Mouse (Mus musculus): ENCODE measurements around the gene Nkpd1. TPM values are rescaled to one million over a fixed set of nuclear protein-coding genes. Genes with fewer than 3 reads are reported as not detected.

The Nkpd1 gene
- polyA plus RNA-seq, 1 experiment from 2014 or later: not detected

DNA sequence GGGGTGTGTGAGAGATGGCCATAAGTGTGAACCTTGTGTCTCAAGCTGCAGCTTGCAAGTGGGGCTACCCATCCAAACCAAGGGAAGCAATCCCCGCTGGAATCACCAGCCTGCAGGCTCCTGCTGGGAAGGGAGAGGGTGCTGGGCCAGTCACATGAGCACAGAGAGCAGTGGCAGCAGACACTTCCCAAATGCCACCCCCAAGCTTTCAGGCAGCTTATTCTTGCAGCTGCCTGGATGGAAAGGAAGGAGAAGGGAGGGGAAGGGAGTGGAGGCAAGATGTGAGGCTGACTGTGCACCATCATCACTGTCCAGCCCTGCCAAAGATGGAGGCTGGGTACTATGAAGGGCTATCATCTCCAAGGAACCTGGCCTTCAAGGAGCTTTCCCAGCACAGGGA is 36.5 kb downstream of the Nkpd1 start:
- no peak overlapping the region for H3K9ac ChIP-seq (replicated peaks; ENCODE audit: low read length)
- H3K36me3 ChIP-seq (replicated peaks; ENCODE audit: control insufficient read depth, insufficient read depth, low read depth, low read length): no peaks in the 10 kb centered on the region; the same call in 1 of the 2 replicates
- peaks cover 2% of the 10 kb centered on the region; the same call in 1 of the 2 replicates for H3K4me1 ChIP-seq (ENCODE audit: control insufficient read depth, insufficient read depth, low read length)
- no peaks in the 10 kb centered on the region for H3K9me3 ChIP-seq (replicated peaks; ENCODE audit: control insufficient read depth, low read length)
- no peak for ATAC-seq (replicated peaks; ENCODE audit: insufficient number of reproducible peaks, low FRiP score, low TSS enrichment, low read depth)
- no peak overlapping the region for H3K4me3 ChIP-seq (ENCODE audit: low read depth, low read length)
- no peak overlapping the region for H3K4me2 ChIP-seq (ENCODE audit: low read depth, low read length)
- 93% methylated on average over 1 of the region's 1 CpGs for WGBS
- H3K27ac ChIP-seq (replicated peaks; ENCODE audit: low read depth, low read length): no peak overlapping the region
- no peak for DNase-seq (ENCODE audit: low spot score)
- H3K27me3 ChIP-seq (ENCODE audit: control insufficient read depth, insufficient read depth, low read length): no peaks in the 10 kb centered on the region

DNA sequence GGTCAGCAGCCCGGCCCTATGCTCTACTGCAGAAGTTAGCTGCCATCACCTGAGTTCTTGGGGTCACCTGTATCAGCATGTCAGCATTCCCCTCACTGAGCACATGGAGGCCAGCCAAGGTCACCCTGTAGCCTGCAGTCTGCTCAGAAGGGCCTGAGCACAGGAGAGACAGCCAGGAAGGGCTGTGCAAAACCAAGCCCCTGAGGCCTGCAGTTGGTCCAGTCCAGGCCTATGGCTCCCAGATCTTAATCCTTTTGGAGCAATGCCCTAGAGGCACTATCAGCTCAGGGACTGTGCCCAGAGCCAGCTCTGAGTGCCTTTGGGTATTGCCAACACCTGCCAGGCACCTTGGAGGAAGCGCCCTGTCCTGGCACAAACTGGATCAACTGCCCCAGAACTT is 39.4 kb downstream of the Nkpd1 start:
- Histone ChIP-seq H3K9me3 (replicated peaks; ENCODE audit: control insufficient read depth, low read length) (no peaks in the 10 kb centered on the region), H3K4me2 (ENCODE audit: low read depth, low read length) (no peak overlapping the region), H3K36me3 (replicated peaks; ENCODE audit: control insufficient read depth, insufficient read depth, low read depth, low read length) (no peaks in the 10 kb centered on the region; the same call in 1 of the 2 replicates), H3K27ac (replicated peaks; ENCODE audit: low read depth, low read length) (no peak overlapping the region), H3K27me3 (ENCODE audit: control insufficient read depth, insufficient read depth, low read length) (no peaks in the 10 kb centered on the region), H3K4me1 (ENCODE audit: control insufficient read depth, insufficient read depth, low read length) (peaks cover 12% of the 10 kb centered on the region), H3K9ac (replicated peaks; ENCODE audit: low read length) (no peak overlapping the region), H3K4me3 (ENCODE audit: low read depth, low read length) (no peak overlapping the region)
- DNase-seq (ENCODE audit: low spot score): no peak
- 100% methylated on average over 2 of the region's 2 CpGs for WGBS
- ATAC-seq (replicated peaks; ENCODE audit: insufficient number of reproducible peaks, low FRiP score, low TSS enrichment, low read depth): no peak

DNA sequence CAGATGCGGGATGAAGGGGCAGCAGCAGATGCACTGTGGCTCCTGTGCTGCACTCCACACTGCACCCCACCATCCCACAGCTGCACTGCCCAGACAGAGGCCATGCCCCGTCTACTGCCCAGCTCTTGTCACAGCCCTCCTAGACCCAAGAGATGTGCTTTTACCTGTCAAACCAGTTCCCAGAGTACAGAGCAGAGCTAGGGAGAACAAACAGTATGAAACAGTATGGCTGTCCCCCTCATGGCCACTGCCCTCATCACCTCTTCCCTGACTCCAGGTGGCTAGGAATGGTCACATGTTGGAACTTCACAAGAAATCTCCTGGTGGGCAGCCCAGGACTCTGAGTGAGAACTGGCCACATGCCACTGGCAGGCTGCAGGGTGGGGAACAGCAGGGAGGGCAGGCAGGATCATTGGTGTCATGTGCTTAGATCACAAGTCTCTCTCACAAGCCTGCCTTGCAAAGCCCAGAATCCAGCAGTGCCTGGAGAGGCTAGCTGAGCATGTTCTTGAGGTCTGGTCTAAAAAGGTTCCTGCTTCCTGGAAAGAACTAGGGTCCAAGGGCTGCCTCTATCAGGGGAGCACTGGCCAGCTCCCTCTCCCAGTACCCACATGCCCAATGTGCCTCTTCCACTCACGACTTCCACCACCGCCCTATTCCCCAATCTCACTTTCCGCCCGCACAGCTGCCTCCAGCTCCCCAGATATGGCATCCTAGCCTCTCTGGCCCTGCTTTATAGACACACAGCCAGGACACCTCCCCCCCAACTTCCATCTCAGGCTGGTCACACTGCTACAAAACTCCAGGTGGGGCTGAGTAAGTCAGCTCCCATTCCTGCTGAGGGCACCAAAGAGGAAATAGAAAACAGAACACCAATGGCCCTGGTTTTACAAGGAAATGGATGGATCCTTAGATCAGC is 40.6 kb downstream of the Nkpd1 start:
- H3K4me1 ChIP-seq (ENCODE audit: control insufficient read depth, insufficient read depth, low read length): peaks cover 12% of the 10 kb centered on the region
- H3K4me2 ChIP-seq (ENCODE audit: low read depth, low read length): no peak overlapping the region
- ATAC-seq (replicated peaks; ENCODE audit: insufficient number of reproducible peaks, low FRiP score, low TSS enrichment, low read depth): no peak
- no peak overlapping the region for H3K27ac ChIP-seq (replicated peaks; ENCODE audit: low read depth, low read length)
- DNase-seq (ENCODE audit: low spot score): no peak
- H3K9ac ChIP-seq (replicated peaks; ENCODE audit: low read length): no peak overlapping the region
- no peaks in the 10 kb centered on the region for H3K9me3 ChIP-seq (replicated peaks; ENCODE audit: control insufficient read depth, low read length)
- H3K4me3 ChIP-seq (ENCODE audit: low read depth, low read length): no peak overlapping the region
- WGBS: 89% methylated on average over 6 of the region's 6 CpGs
- H3K36me3 ChIP-seq (replicated peaks; ENCODE audit: control insufficient read depth, insufficient read depth, low read depth, low read length): no peaks in the 10 kb centered on the region; the same call in 1 of the 2 replicates
- no peaks in the 10 kb centered on the region for H3K27me3 ChIP-seq (ENCODE audit: control insufficient read depth, insufficient read depth, low read length)

DNA sequence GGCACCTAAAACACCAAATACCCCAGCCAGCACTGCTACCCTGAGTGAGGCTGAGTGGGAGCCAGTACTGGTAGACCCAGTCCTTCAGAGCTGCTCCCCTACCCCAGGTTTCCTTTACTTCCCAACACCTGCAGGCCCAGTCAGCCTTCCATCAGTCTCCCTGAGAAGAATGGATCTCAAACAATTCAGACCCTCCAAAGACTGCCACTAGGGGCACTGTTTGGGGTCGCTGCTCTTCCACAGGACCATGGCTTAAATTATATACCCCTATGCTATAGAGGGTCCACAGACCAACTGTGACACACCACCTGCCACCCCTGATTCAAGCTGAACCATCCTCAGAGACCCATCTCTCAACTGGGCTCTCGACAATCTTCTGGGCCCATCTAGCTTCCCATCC is 41.3 kb downstream of the Nkpd1 start:
- H3K4me3 ChIP-seq (ENCODE audit: low read depth, low read length): no peak overlapping the region; the same call in 1 of the 2 replicates

DNA sequence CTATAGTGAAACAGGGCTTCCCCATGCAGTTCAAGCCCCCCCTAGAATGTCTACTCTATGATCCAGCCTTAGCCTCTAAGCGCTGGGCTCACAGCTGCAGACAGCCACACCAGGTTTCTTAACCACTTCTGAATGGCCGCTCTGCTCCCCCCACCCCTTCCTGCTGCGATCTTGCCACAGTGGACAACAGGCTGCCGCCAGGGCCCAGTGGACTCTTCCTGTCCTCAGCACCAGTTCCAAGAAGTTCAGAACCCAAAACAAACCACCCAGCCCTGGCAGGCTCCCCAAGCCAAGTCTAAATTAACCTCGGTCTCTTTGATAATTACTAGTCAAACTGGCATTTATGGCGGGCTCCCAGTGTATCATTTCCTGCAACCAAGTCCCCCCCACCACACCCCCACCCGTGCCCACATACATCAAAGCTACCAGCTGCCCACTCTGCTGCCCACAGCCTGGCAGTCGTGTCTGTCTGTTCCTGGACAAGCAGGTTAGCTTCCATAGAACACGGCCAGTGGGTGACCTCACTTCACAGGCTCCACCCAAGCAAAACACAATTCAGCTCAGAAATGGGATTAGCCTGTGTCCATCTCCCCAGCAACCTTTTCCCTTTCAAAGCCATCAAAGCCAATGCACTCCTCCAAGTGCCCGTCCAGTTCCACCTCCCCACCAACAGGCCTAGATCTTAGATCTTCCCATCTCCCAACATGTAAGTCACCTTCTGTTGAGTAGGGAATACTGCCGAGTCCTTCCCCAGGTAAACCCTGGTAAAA is 43.0 kb downstream of the Nkpd1 start:
- Histone ChIP-seq H3K36me3 (replicated peaks; ENCODE audit: control insufficient read depth, insufficient read depth, low read depth, low read length) (peaks cover 8% of the 10 kb centered on the region), H3K4me1 (ENCODE audit: control insufficient read depth, insufficient read depth, low read length) (peaks cover 12% of the 10 kb centered on the region)

More for the DNA sequence above, 41.3 kb downstream of the Nkpd1 start:
- Histone ChIP-seq H3K27ac (replicated peaks; ENCODE audit: low read depth, low read length) (no peak overlapping the region), H3K36me3 (replicated peaks; ENCODE audit: control insufficient read depth, insufficient read depth, low read depth, low read length) (no peaks in the 10 kb centered on the region; the same call in 1 of the 2 replicates), H3K4me2 (ENCODE audit: low read depth, low read length) (no peak overlapping the region), H3K27me3 (ENCODE audit: control insufficient read depth, insufficient read depth, low read length) (no peaks in the 10 kb centered on the region), H3K4me1 (ENCODE audit: control insufficient read depth, insufficient read depth, low read length) (peaks cover 12% of the 10 kb centered on the region), H3K9ac (replicated peaks; ENCODE audit: low read length) (no peak overlapping the region), H3K9me3 (replicated peaks; ENCODE audit: control insufficient read depth, low read length) (no peaks in the 10 kb centered on the region)
- ATAC-seq (replicated peaks; ENCODE audit: insufficient number of reproducible peaks, low FRiP score, low TSS enrichment, low read depth): no peak
- WGBS: 42% methylated on average over 2 of the region's 2 CpGs
- peak; percentile 73 for DNase-seq (ENCODE audit: low spot score)

DNA sequence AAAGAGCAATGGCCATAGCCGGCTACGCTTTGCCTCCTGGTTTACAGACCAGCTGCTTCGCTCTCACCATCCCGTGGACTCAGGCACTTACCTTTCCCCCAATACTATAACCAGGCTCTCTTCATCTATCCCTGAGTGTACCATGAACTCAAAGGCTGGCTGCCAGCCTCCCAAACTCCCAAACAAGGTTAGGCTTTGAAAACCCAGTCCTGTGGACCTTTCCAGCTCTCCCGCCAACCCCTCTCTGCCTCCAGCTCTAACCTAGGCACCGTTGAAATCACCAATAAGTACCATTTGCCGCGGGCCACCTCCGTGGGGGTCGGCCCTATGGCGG is 43.8 kb downstream of the Nkpd1 start:
- DNase-seq (ENCODE audit: low spot score): no peak
- Histone ChIP-seq H3K27me3 (ENCODE audit: control insufficient read depth, insufficient read depth, low read length) (no peaks in the 10 kb centered on the region), H3K27ac (replicated peaks; ENCODE audit: low read depth, low read length) (no peak overlapping the region), H3K4me1 (ENCODE audit: control insufficient read depth, insufficient read depth, low read length) (peaks cover 12% of the 10 kb centered on the region), H3K9me3 (replicated peaks; ENCODE audit: control insufficient read depth, low read length) (no peaks in the 10 kb centered on the region), H3K9ac (replicated peaks; ENCODE audit: low read length) (peak overlapping the region; percentile 94), H3K36me3 (replicated peaks; ENCODE audit: control insufficient read depth, insufficient read depth, low read depth, low read length) (peaks cover 8% of the 10 kb centered on the region), H3K4me3 (ENCODE audit: low read depth, low read length) (peak overlapping the region; percentile 96), H3K4me2 (ENCODE audit: low read depth, low read length) (peak overlapping the region; percentile 87)
- 1% methylated on average over 11 of the region's 11 CpGs for WGBS
- ATAC-seq (replicated peaks; ENCODE audit: insufficient number of reproducible peaks, low FRiP score, low TSS enrichment, low read depth): no peak; the same call in 1 of the 2 replicates

More for the DNA sequence above, 43.0 kb downstream of the Nkpd1 start:
- ATAC-seq (replicated peaks; ENCODE audit: insufficient number of reproducible peaks, low FRiP score, low TSS enrichment, low read depth): no peak
- Histone ChIP-seq H3K27ac (replicated peaks; ENCODE audit: low read depth, low read length) (no peak overlapping the region; the same call in 1 of the 2 replicates), H3K4me3 (ENCODE audit: low read depth, low read length) (peak overlapping the region; percentile 96), H3K9ac (replicated peaks; ENCODE audit: low read length) (peak overlapping the region; percentile 94), H3K27me3 (ENCODE audit: control insufficient read depth, insufficient read depth, low read length) (no peaks in the 10 kb centered on the region), H3K9me3 (replicated peaks; ENCODE audit: control insufficient read depth, low read length) (no peaks in the 10 kb centered on the region), H3K4me2 (ENCODE audit: low read depth, low read length) (peak overlapping the region; percentile 87)
- 29% methylated on average over 11 of the region's 11 CpGs for WGBS
- DNase-seq (ENCODE audit: low spot score): no peak

DNA sequence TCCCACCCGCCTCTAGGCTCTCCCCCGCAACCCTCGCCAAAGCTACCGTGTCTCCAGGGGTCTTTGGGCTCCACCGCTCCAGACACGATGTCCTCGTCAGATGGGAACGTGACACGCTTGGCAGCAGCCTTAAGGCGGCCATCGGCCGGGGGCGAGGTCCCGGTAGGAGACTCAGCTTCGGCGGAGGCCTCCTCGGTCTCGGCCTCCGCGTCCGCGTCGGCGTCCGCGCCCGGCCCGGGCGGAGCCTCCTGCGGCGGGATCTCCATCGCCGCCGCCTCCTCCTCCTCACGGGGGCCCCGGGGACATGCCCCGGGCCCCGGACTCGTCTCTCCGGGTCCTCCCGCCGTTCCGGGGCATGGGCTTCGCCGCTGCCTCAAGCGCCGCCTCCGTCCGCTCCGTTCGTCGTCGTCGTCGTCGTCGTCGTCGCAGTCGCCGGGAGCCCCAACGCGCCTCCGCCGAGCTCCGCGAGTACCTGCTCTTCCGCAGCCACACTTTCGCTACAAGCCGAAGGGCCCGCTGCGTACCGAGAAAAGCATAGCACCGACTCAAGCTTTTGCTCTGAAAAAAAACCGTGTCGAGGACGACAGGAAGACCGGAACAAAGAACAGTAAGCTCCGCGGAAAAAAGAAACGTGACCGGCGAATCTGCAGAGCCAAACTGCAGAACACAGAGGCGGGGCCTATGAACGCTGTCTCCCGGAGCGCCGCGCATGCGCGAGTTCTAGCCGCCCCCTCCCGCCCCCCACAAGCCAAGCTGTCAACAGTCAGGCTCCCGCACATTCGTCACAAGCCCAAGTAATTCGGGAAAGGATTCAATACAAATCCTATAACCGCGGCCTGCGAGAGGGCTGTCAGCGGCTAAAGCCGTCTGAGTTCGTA is 44.4 kb downstream of the Nkpd1 start:
- Histone ChIP-seq H3K9ac (replicated peaks; ENCODE audit: low read length) (peak overlapping the region; percentile 94), H3K4me1 (ENCODE audit: control insufficient read depth, insufficient read depth, low read length) (peaks cover 12% of the 10 kb centered on the region), H3K9me3 (replicated peaks; ENCODE audit: control insufficient read depth, low read length) (no peaks in the 10 kb centered on the region), H3K4me2 (ENCODE audit: low read depth, low read length) (peak overlapping the region; percentile 87), H3K27me3 (ENCODE audit: control insufficient read depth, insufficient read depth, low read length) (no peaks in the 10 kb centered on the region), H3K27ac (replicated peaks; ENCODE audit: low read depth, low read length) (peak overlapping the region; percentile 78), H3K4me3 (ENCODE audit: low read depth, low read length) (peak overlapping the region; percentile 96), H3K36me3 (replicated peaks; ENCODE audit: control insufficient read depth, insufficient read depth, low read depth, low read length) (peaks cover 8% of the 10 kb centered on the region)
- DNase-seq (ENCODE audit: low spot score) (peak; percentile 96), ATAC-seq (replicated peaks; ENCODE audit: insufficient number of reproducible peaks, low FRiP score, low TSS enrichment, low read depth) (peak; percentile 37; the same call in 1 of the 2 replicates)
- under 1% methylated on average over 102 of the region's 102 CpGs for WGBS

All from embryonic facial prominence, embryonic 11.5 days (tissue).